13 mouse cellular contexts compared by ENCODE assay signal in the genomic region with DNA sequence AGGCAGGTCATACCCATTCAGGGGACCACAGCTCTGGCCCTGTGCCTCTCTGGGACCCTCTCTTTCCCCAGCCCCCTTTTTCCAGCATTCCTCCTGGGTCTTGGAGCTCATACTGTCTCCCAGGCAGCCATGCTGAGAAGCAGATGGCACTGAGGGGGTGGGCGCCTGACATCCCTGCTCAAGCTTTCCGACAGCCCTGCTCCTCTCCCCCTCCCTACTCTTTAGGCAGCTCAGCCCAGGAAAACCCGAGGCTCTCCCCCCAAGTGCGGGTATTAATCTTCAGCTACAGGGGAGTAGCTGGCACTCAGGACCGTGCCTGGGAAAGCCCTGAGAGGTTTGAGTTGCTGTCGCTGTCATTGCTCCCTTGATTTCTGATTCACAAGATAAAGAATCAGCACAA.
DNase-seq lines count a peak whose midpoint lies in the region; ATAC-seq and TF ChIP-seq lines count a peak whose summit lies in the region.
"Had no signal": no experiment of that assay in that cellular context is flagged by ENCODE, and none has a peak within 500 bp of the region (broad histone marks: within the 10 kb centered on the region; RNA-seq: fewer than 3 reads in every experiment).

No protein-coding gene starts in this region.

- H3K4me3 ChIP-seq in neural tube, embryonic 12.5 days = no peak overlapping the region
- no peak overlapping the region for H3K4me3 ChIP-seq in midbrain, embryonic 16.5 days (ENCODE audit: low read depth, low read length)
- no peak overlapping the region for H3K4me3 ChIP-seq in liver, postnatal 0 days (ENCODE audit: low read depth, low read length)
- H3K4me3 ChIP-seq in heart, adult 2 months = no peak overlapping the region
- H3K4me3 ChIP-seq: embryonic facial prominence, embryonic 15.5 days; limb, embryonic 12.5 days had no signal

- no peak for TF ChIP-seq EP300 in liver, postnatal 0 days (IDR thresholded peaks at IDR 0.05; ENCODE audit: low read depth)
- no peak for TF ChIP-seq EP300 in heart, adult 2 months (IDR thresholded peaks at IDR 0.05; ENCODE audit: insufficient read depth, low read depth, low read length)

- no peak for TF ChIP-seq CTCF in liver, postnatal 0 days (IDR thresholded peaks at IDR 0.05; ENCODE audit: low read depth)
- TF ChIP-seq CTCF in heart, adult 2 months (IDR thresholded peaks at IDR 0.05) = no peak

- TF ChIP-seq POLR2A in heart, adult 2 months (IDR thresholded peaks at IDR 0.05; ENCODE audit: insufficient read depth, low read depth, low read length) = no peak

- no peaks in the 10 kb centered on the region for H3K36me3 ChIP-seq in neural tube, embryonic 12.5 days
- no peaks in the 10 kb centered on the region for H3K36me3 ChIP-seq in midbrain, embryonic 16.5 days (ENCODE audit: control insufficient read depth, insufficient read depth, low read length)
- no peaks in the 10 kb centered on the region for H3K36me3 ChIP-seq in liver, postnatal 0 days (replicated peaks; ENCODE audit: insufficient read depth, low read length)
- no peaks in the 10 kb centered on the region for H3K36me3 ChIP-seq in heart, adult 2 months (ENCODE audit: control insufficient read depth, insufficient read depth, low read length)
- H3K36me3 ChIP-seq: embryonic facial prominence, embryonic 15.5 days; limb, embryonic 12.5 days had no signal

- DNase-seq in neural tube, embryonic 10.5 days (ENCODE audit: extremely low spot score, low spot score) = no peak
- peak; percentile 77 to 90 for DNase-seq in layer of hippocampus, adult 18-20 months (ENCODE audit: low spot score in 2 of 2)
- no peak for DNase-seq in kidney, adult 11 months
- DNase-seq in liver, postnatal 0 days = no peak
- no peak for DNase-seq in heart, adult 2 months
- no peak for DNase-seq in gastrocnemius, postnatal 14 days
- DNase-seq: cerebellum, adult 11 months; lung, postnatal 10 days had no signal

- H3K9ac ChIP-seq in neural tube, embryonic 12.5 days = no peak overlapping the region
- H3K9ac ChIP-seq in midbrain, embryonic 16.5 days (ENCODE audit: low read depth, low read length) = no peak overlapping the region
- H3K9ac ChIP-seq in liver, postnatal 0 days (replicated peaks) = no peak overlapping the region
- H3K9ac ChIP-seq in heart, adult 2 months (ENCODE audit: low read depth, low read length) = no peak overlapping the region
- H3K9ac ChIP-seq: embryonic facial prominence, embryonic 15.5 days; limb, embryonic 12.5 days had no signal

- H3K9me3 ChIP-seq in neural tube, embryonic 12.5 days = no peaks in the 10 kb centered on the region
- no peaks in the 10 kb centered on the region for H3K9me3 ChIP-seq in midbrain, embryonic 16.5 days (replicated peaks; ENCODE audit: control insufficient read depth, low read length, poor library complexity, severe bottlenecking)
- no peaks in the 10 kb centered on the region for H3K9me3 ChIP-seq in liver, postnatal 0 days (ENCODE audit: low read length)
- H3K9me3 ChIP-seq: embryonic facial prominence, embryonic 15.5 days; limb, embryonic 12.5 days had no signal

- no peaks in the 10 kb centered on the region for H3K79me2 ChIP-seq in heart, adult 2 months (replicated peaks; ENCODE audit: control insufficient read depth, insufficient read depth, low read length)

- no peaks in the 10 kb centered on the region for H3K27me3 ChIP-seq in neural tube, embryonic 12.5 days (replicated peaks)
- no peaks in the 10 kb centered on the region for H3K27me3 ChIP-seq in midbrain, embryonic 16.5 days (ENCODE audit: control insufficient read depth, insufficient read depth, low read depth, low read length)
- no peaks in the 10 kb centered on the region for H3K27me3 ChIP-seq in liver, postnatal 0 days (ENCODE audit: insufficient read depth, low read length)
- H3K27me3 ChIP-seq in heart, adult 2 months (ENCODE audit: control insufficient read depth, insufficient read depth, low read length) = no peaks in the 10 kb centered on the region
- H3K27me3 ChIP-seq: limb, embryonic 12.5 days had no signal

- H3K4me1 ChIP-seq in neural tube, embryonic 12.5 days = peaks cover 18% of the 10 kb centered on the region
- H3K4me1 ChIP-seq in midbrain, embryonic 16.5 days (ENCODE audit: control insufficient read depth, insufficient read depth, low read length) = peaks cover 7% of the 10 kb centered on the region
- H3K4me1 ChIP-seq in liver, postnatal 0 days (ENCODE audit: insufficient read depth) = 0 out of 2 replicates have a peak, but pooled peaks cover 4% of the 10 kb centered on the region
- peaks cover 2% of the 10 kb centered on the region for H3K4me1 ChIP-seq in heart, adult 2 months (ENCODE audit: control insufficient read depth, insufficient read depth, low read length)
- H3K4me1 ChIP-seq: embryonic facial prominence, embryonic 15.5 days; limb, embryonic 12.5 days had no signal

- intact Hi-C loops in heart, adult 2 months (cut with DNase I) = no loop called here
- intact Hi-C loops in gastrocnemius, postnatal 14 days (cut with DNase I; ENCODE audit: low total_unique reads) = no loop called here

- no peak overlapping the region for H3K27ac ChIP-seq in neural tube, embryonic 12.5 days
- no peak overlapping the region for H3K27ac ChIP-seq in midbrain, embryonic 16.5 days (ENCODE audit: low read length)
- H3K27ac ChIP-seq in liver, postnatal 0 days (ENCODE audit: low read depth) = no peak overlapping the region
- H3K27ac ChIP-seq in heart, adult 2 months = no peak overlapping the region
- H3K27ac ChIP-seq: embryonic facial prominence, embryonic 15.5 days; limb, embryonic 12.5 days; stomach, postnatal 0 days had no signal

- 36% methylated on average over 6 of the region's 6 CpGs for WGBS in neural tube, embryonic 12.5 days
- 40% methylated on average over 6 of the region's 6 CpGs for WGBS in midbrain, embryonic 16.5 days
- 58% methylated on average over 6 of the region's 6 CpGs for WGBS in liver, postnatal 0 days (ENCODE audit: insufficient replicate concordance)
- 63% methylated on average over 6 of the region's 6 CpGs for WGBS in heart, adult 2 months

- H3K4me2 ChIP-seq in neural tube, embryonic 12.5 days (replicated peaks) = no peak overlapping the region
- H3K4me2 ChIP-seq in midbrain, embryonic 16.5 days (ENCODE audit: low read length) = no peak overlapping the region
- H3K4me2 ChIP-seq in liver, postnatal 0 days (ENCODE audit: low read depth, low read length) = no peak overlapping the region
- H3K4me2 ChIP-seq: embryonic facial prominence, embryonic 15.5 days; limb, embryonic 12.5 days had no signal

- peak; percentile 46; the same call in 1 of the 2 replicates for ATAC-seq in neural tube, embryonic 12.5 days (ENCODE audit: low FRiP score, low read depth)
- ATAC-seq in midbrain, embryonic 16.5 days = peak; percentile 67
- no peak for ATAC-seq in liver, postnatal 0 days

Comparison
In these comparisons a context has a peak if more than half of its experiments do, and no peak if none do; other contexts are left out.
1. DNase-seq: peak in layer of hippocampus, adult 18-20 months (2 of 2); none in neural tube, embryonic 10.5 days (single experiment), kidney, adult 11 months (single experiment), liver, postnatal 0 days (single experiment), heart, adult 2 months (0 of 2) and gastrocnemius, postnatal 14 days (single experiment).